Comparison of ENCODE assay signal across 28 mouse cellular contexts in the genomic region with DNA sequence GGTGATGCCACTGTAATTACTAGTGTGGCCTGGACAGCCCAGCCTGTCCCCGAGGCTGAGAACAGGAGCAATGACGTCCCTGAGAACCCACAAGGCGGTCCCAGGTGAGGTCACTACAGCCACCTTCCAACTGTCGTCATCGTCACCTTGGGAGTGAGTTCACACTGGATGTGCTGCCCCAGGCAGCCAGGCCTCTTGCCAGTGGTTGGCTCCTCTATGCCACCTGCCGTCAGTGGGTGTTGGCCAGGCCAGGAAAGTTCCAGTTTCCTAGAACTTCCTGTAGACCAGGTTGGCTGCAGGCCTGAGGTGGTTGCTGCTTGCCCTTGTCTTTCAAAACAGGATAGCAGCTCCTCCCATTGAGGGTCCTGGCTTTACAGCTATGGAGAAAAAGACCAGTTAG. TPM values are rescaled to one million over a fixed set of nuclear protein-coding genes. Genes with fewer than 3 reads are reported as not detected.
DNase-seq lines count a peak whose midpoint lies in the region; ATAC-seq lines count a peak whose summit lies in the region.
"Had no signal": no experiment of that assay in that cellular context is flagged by ENCODE, and none has a peak within 500 bp of the region (broad histone marks: within the 10 kb centered on the region; RNA-seq: fewer than 3 reads in every experiment).

No protein-coding gene starts in this region.

- WGBS in forebrain, embryonic 10.5 days: 91% methylated on average over 6 of the region's 6 CpGs
- 81% methylated on average over 6 of the region's 6 CpGs for WGBS in forebrain, embryonic 15.5 days
- 80% methylated on average over 6 of the region's 6 CpGs for WGBS in kidney, embryonic 15.5 days

- H3K9me3 ChIP-seq in forebrain, embryonic 10.5 days: no peaks in the 10 kb centered on the region
- no peaks in the 10 kb centered on the region for H3K9me3 ChIP-seq in forebrain, embryonic 15.5 days
- no peaks in the 10 kb centered on the region for H3K9me3 ChIP-seq in kidney, embryonic 15.5 days (replicated peaks)
- H3K9me3 ChIP-seq: embryonic facial prominence, embryonic 12.5 days; G1E; midbrain, embryonic 10.5 days; midbrain, embryonic 15.5 days had no signal

- H3K9ac ChIP-seq in forebrain, embryonic 15.5 days (replicated peaks): no peak overlapping the region
- no peak overlapping the region for H3K9ac ChIP-seq in kidney, embryonic 15.5 days
- H3K9ac ChIP-seq: embryonic facial prominence, embryonic 12.5 days; liver, embryonic 14.5 days; midbrain, embryonic 15.5 days had no signal

- H3K36me3 ChIP-seq in forebrain, embryonic 10.5 days (replicated peaks): no peaks in the 10 kb centered on the region
- H3K36me3 ChIP-seq in forebrain, embryonic 15.5 days: no peaks in the 10 kb centered on the region
- H3K36me3 ChIP-seq in kidney, embryonic 15.5 days: no peaks in the 10 kb centered on the region
- H3K36me3 ChIP-seq: embryonic facial prominence, embryonic 12.5 days; G1E; midbrain, embryonic 10.5 days; midbrain, embryonic 15.5 days had no signal

- no peak for DNase-seq in forebrain, embryonic 10.5 days (ENCODE audit: extremely low spot score, low spot score)
- DNase-seq in kidney, adult 11 months: peak; percentile 53
- peak; percentile 27 for DNase-seq in lung, postnatal 10 days
- no peak for DNase-seq in lung, postnatal 25 days (ENCODE audit: low spot score)
- DNase-seq in spleen, postnatal 14 days (ENCODE audit: low spot score in 2 of 2): no peak
- DNase-seq: adrenal gland, postnatal 10 days; cerebellum, adult 8-10 months; cerebellum, postnatal 25 days; gastrocnemius, postnatal 10 days; heart, postnatal 14 days; layer of hippocampus, adult 9-11 months; liver; lung, adult 2 months; lung, postnatal 14 days; right cerebral cortex, postnatal 4 days; thymus, adult 2 months; thymus, postnatal 36 days had no signal

- no peak for ATAC-seq in forebrain, embryonic 15.5 days (replicated peaks)
- no peak for ATAC-seq in kidney, embryonic 15.5 days (replicated peaks; ENCODE audit: low FRiP score)
- no peak for ATAC-seq in activated CD4-positive, CD25-positive, alpha-beta regulatory T cell, adult 4 months
- ATAC-seq: forebrain, embryonic 16.5 days; hindbrain, embryonic 16.5 days; midbrain, embryonic 15.5 days had no signal

- 0 out of 2 replicates have a peak overlapping the region, but pooled peaks have one; percentile 16 for H3K27ac ChIP-seq in forebrain, embryonic 10.5 days
- H3K27ac ChIP-seq in forebrain, embryonic 15.5 days (replicated peaks): no peak overlapping the region
- H3K27ac ChIP-seq in kidney, embryonic 15.5 days: no peak overlapping the region
- H3K27ac ChIP-seq: embryonic facial prominence, embryonic 12.5 days; liver, embryonic 14.5 days; midbrain, embryonic 10.5 days; midbrain, embryonic 15.5 days had no signal

- H3K27me3 ChIP-seq in forebrain, embryonic 10.5 days (ENCODE audit: poor library complexity, severe bottlenecking): no peaks in the 10 kb centered on the region
- no peaks in the 10 kb centered on the region for H3K27me3 ChIP-seq in forebrain, embryonic 15.5 days
- 0 out of 2 replicates have a peak, but pooled peaks cover 3% of the 10 kb centered on the region for H3K27me3 ChIP-seq in kidney, embryonic 15.5 days
- H3K27me3 ChIP-seq: embryonic facial prominence, embryonic 12.5 days; midbrain, embryonic 15.5 days had no signal

- no peak overlapping the region for H3K4me3 ChIP-seq in forebrain, embryonic 10.5 days
- no peak overlapping the region for H3K4me3 ChIP-seq in forebrain, embryonic 15.5 days
- H3K4me3 ChIP-seq in kidney, embryonic 15.5 days (replicated peaks): no peak overlapping the region
- H3K4me3 ChIP-seq: embryonic facial prominence, embryonic 12.5 days; midbrain, embryonic 10.5 days; midbrain, embryonic 15.5 days had no signal

- H3K4me2 ChIP-seq in forebrain, embryonic 15.5 days (replicated peaks): no peak overlapping the region
- no peak overlapping the region for H3K4me2 ChIP-seq in kidney, embryonic 15.5 days
- H3K4me2 ChIP-seq: embryonic facial prominence, embryonic 12.5 days; midbrain, embryonic 15.5 days had no signal

- peaks cover 46% of the 10 kb centered on the region for H3K4me1 ChIP-seq in forebrain, embryonic 10.5 days
- peaks cover 24% of the 10 kb centered on the region for H3K4me1 ChIP-seq in forebrain, embryonic 15.5 days
- peaks cover 29% of the 10 kb centered on the region for H3K4me1 ChIP-seq in kidney, embryonic 15.5 days

RNA-seq across cellular contexts. Expression of a gene that starts 40.9 kb away (rescaled TPM):
- 3.8 and 4.4 TPM in 2 replicates for polyA plus RNA-seq in forebrain, embryonic 10.5 days (2016; fragmentation: Nextera tagmentation; extraction: Ambion mirVana)
- polyA plus RNA-seq in forebrain, embryonic 15.5 days (2015; fragmentation: Nextera tagmentation; extraction: Ambion mirVana): 16.1 and 18.0 TPM in 2 replicates
- polyA plus RNA-seq in kidney, embryonic 15.5 days (2015; fragmentation: Nextera tagmentation; extraction: Ambion mirVana): 3.6 and 4.5 TPM in 2 replicates
- polyA plus RNA-seq in activated CD4-positive, CD25-positive, alpha-beta regulatory T cell, adult 4 months (2017; shearing (Covaris generic)): not detected
- polyA plus RNA-seq: C2C12, G1E had no signal

Comparison
In these comparisons a context has a peak if more than half of its experiments do, and no peak if none do; other contexts are left out.
1. DNase-seq: peak in kidney, adult 11 months (single experiment) and lung, postnatal 10 days (single experiment); none in forebrain, embryonic 10.5 days (single experiment), lung, postnatal 25 days (single experiment) and spleen, postnatal 14 days (0 of 2).